Mouse (Mus musculus): ENCODE measurements around the gene Shh. TPM values are rescaled to one million over a fixed set of nuclear protein-coding genes. Genes with fewer than 3 reads are reported as not detected.

Gene Shh
- polyA plus RNA-seq, 1 experiment, result not detected

GRCm38 (mm10) chr5:28425926-28426325 is 41.1 kb downstream of the Shh start:
- no peak for TF ChIP-seq GATA1 (IDR thresholded peaks at IDR 0.05; ENCODE audit: low read length)

DNA sequence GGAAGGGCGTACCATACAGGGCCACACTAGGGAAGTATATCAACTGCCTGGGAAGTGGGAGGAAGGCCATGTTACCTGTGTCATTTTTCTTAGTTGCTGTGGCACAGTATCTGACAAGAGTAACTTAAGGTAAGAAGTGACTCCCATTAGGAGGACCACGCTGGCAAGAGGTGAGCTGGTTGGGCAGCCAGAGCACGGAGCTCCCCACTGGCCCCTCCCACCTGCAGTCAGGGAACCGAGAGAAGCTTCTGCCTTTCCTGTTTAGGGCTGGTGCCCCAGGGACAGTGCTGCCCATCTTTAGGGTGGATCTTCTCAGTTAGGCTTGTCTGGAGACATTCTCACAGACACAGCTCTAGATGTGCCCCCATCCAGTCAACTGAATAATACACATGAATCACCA is 43.3 kb downstream of the Shh start:
- TF ChIP-seq GATA1 (IDR thresholded peaks at IDR 0.05; ENCODE audit: low read length), result no peak

- no peak for TF ChIP-seq GATA1 (IDR thresholded peaks at IDR 0.05; ENCODE audit: low read length)
Observed at GRCm38 (mm10) chr5:28419640-28420265, 47.3 kb downstream of the Shh start.

GRCm38 (mm10) chr5:28418734-28419133 is 48.3 kb downstream of the Shh start:
- no peak for TF ChIP-seq GATA1 (IDR thresholded peaks at IDR 0.05; ENCODE audit: low read length)

DNA sequence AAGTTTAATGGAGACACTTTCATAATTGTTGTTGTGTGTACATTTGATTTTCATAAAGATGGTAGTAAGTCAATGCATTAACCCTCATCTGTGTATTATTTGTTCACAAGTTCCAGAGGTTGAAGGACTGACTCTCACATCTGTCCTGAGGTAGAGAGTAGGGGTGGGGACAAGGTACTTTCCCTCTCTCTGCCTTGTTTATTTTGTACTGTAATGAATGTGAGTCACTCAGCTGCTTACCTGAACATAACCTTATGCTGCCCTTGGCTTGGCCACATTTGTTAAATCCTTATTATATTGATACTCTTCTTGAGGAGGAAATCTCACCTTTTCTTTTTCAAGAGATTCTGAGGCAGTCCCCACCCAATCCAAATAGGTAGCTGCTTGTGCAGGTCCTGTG is 51.0 kb downstream of the Shh start:
- no peak for TF ChIP-seq GATA1 (IDR thresholded peaks at IDR 0.05; ENCODE audit: low read length)

GRCm38 (mm10) chr5:28414076-28414475 is 53.0 kb downstream of the Shh start:
- no peak for TF ChIP-seq GATA1 (IDR thresholded peaks at IDR 0.05; ENCODE audit: low read length)

GRCm38 (mm10) chr5:28413533-28413932 is 53.5 kb downstream of the Shh start:
- no peak for TF ChIP-seq GATA1 (IDR thresholded peaks at IDR 0.05; ENCODE audit: low read length)

DNA sequence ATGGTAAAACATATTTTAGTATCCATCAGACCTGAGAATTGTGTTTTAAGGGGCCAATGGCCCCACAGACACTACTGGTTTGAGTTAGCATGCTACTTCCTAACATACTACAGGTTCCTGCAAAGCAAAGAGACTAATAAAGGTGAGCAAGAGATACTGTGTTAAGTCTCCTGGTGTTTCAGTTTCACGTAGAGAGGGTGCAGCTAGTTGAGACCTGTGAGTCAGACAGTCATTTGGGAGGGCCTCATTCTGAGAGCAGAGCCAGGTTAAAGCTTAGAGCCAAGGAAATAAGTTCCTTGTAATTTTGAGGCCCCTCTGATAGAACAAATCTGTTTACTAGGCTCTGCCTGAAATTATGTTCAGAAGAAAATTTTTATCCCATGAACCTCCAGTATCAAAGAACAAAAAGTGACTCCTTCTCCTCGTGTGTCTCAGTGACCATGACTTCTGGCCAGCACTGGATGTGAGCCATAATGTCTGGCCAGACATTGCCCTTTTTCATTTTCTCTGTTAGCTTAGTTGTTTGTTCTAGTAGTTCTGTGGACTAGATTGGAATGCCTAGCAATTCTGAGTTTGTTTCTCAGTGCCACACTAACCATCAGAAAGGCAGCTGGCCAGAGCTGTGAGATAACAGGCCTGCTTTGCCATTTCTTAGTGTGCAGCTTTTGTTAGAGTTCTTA is 54.9 kb downstream of the Shh start:
- no peak for TF ChIP-seq GATA1 (IDR thresholded peaks at IDR 0.05; ENCODE audit: low read length)

Other genes starting within 250 kb of the Shh start
- gene Cnpy1, start 221.4 kb downstream of the Shh start, polyA plus RNA-seq (2012), result not detected in 2 replicates
- gene Rbm33, start 150.1 kb downstream of the Shh start, polyA plus RNA-seq (2012), result 47.1 and 48.0 TPM in 2 replicates

Data from G1E-ER4 (cell line).